10 mouse cellular contexts compared by ENCODE assay signal in the genomic region with DNA sequence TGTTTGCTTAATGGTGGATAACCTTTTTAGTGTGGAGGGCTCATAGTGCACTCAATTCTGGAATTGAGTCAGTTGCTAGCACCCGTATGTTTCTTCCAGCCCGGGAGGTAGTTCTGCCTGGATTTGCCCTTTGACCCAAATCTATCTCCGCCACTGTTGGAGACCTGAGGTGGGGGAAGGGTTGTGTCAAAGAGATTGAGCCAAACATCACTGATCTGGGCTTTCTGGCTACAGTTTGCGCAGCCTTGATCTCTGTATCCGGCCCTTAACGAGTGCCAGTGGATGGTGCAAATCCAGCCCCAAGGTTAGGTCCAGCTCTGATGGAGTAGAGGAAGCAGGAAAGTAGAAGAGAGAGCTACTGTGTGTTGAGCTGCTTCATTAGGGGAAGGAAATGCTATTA. TPM values are rescaled to one million over a fixed set of nuclear protein-coding genes. Genes with fewer than 3 reads are reported as not detected.
A peak's percentile ranks its signal among the peaks of the same experiment; 100 is the strongest.
DNase-seq lines count a peak whose midpoint lies in the region; ATAC-seq and TF ChIP-seq lines count a peak whose summit lies in the region.
"Had no signal": no experiment of that assay in that cellular context is flagged by ENCODE, and none has a peak within 500 bp of the region (broad histone marks: within the 10 kb centered on the region; RNA-seq: fewer than 3 reads in every experiment).

No protein-coding gene starts in this region.

- ATAC-seq in lung, postnatal 0 days: no peak
- ATAC-seq in stomach, embryonic 15.5 days (ENCODE audit: insufficient read depth, low FRiP score, low read depth): no peak
- no peak for ATAC-seq in forebrain, embryonic 16.5 days

- H3K9me3 ChIP-seq in lung, postnatal 0 days (ENCODE audit: low read length): no peaks in the 10 kb centered on the region
- H3K9me3 ChIP-seq in stomach, embryonic 15.5 days: no peaks in the 10 kb centered on the region
- H3K9me3 ChIP-seq in forebrain, embryonic 16.5 days (ENCODE audit: control insufficient read depth, low read length): no peaks in the 10 kb centered on the region
- H3K9me3 ChIP-seq: midbrain, embryonic 12.5 days had no signal

- H3K36me3 ChIP-seq in lung, postnatal 0 days (ENCODE audit: insufficient read depth, low read length): 0 out of 2 replicates have a peak, but pooled peaks cover 13% of the 10 kb centered on the region
- H3K36me3 ChIP-seq in stomach, embryonic 15.5 days: peaks cover 10% of the 10 kb centered on the region; the same call in 1 of the 2 replicates
- H3K36me3 ChIP-seq in forebrain, embryonic 16.5 days (ENCODE audit: control insufficient read depth, insufficient read depth): no peaks in the 10 kb centered on the region
- H3K36me3 ChIP-seq: midbrain, embryonic 12.5 days had no signal

- peak overlapping the region; percentile 43 for H3K27ac ChIP-seq in lung, postnatal 0 days (ENCODE audit: low read length)
- H3K27ac ChIP-seq in stomach, embryonic 15.5 days: peak overlapping the region; percentile 7
- no peak overlapping the region for H3K27ac ChIP-seq in forebrain, embryonic 16.5 days (ENCODE audit: low read length)
- H3K27ac ChIP-seq: midbrain, embryonic 12.5 days had no signal

- H3K27me3 ChIP-seq in lung, postnatal 0 days (replicated peaks; ENCODE audit: insufficient read depth, low read length): no peaks in the 10 kb centered on the region
- no peaks in the 10 kb centered on the region for H3K27me3 ChIP-seq in stomach, embryonic 15.5 days (replicated peaks)
- H3K27me3 ChIP-seq in forebrain, embryonic 16.5 days (replicated peaks; ENCODE audit: control insufficient read depth, insufficient read depth, low read length): peaks cover 18% of the 10 kb centered on the region

- peak overlapping the region; percentile 23 for H3K4me3 ChIP-seq in lung, postnatal 0 days (ENCODE audit: low read depth, low read length)
- no peak overlapping the region; the same call in 1 of the 2 replicates for H3K4me3 ChIP-seq in stomach, embryonic 15.5 days (replicated peaks)
- no peak overlapping the region for H3K4me3 ChIP-seq in forebrain, embryonic 16.5 days (replicated peaks; ENCODE audit: low read length)
- H3K4me3 ChIP-seq: midbrain, embryonic 12.5 days had no signal

- WGBS in lung, postnatal 0 days: 17% methylated on average over 6 of the region's 6 CpGs
- WGBS in stomach, embryonic 15.5 days: 33% methylated on average over 6 of the region's 6 CpGs
- WGBS in forebrain, embryonic 16.5 days: 70% methylated on average over 6 of the region's 6 CpGs

- peaks cover 16% of the 10 kb centered on the region; the same call in 1 of the 2 replicates for H3K4me1 ChIP-seq in lung, postnatal 0 days (ENCODE audit: insufficient read depth, low read depth, low read length)
- peaks cover 14% of the 10 kb centered on the region for H3K4me1 ChIP-seq in stomach, embryonic 15.5 days
- H3K4me1 ChIP-seq in forebrain, embryonic 16.5 days (replicated peaks; ENCODE audit: control insufficient read depth, insufficient read depth, low read length): 0 out of 2 replicates have a peak, but pooled peaks cover 8% of the 10 kb centered on the region

- TF ChIP-seq EP300 in lung, postnatal 0 days (IDR thresholded peaks at IDR 0.05): no peak

- no peak for TF ChIP-seq CTCF in lung, postnatal 0 days (IDR thresholded peaks at IDR 0.05)

- H3K4me2 ChIP-seq in lung, postnatal 0 days (replicated peaks; ENCODE audit: low read depth, low read length): peak overlapping the region; percentile 87
- H3K4me2 ChIP-seq in stomach, embryonic 15.5 days: peak overlapping the region; percentile 29
- no peak overlapping the region for H3K4me2 ChIP-seq in forebrain, embryonic 16.5 days (ENCODE audit: low read length)
- H3K4me2 ChIP-seq: midbrain, embryonic 12.5 days had no signal

- peak; percentile 25 for DNase-seq in embryo, embryonic 10 days (ENCODE audit: low spot score)
- DNase-seq in embryo, embryonic 11 days: no peak
- no peak for DNase-seq in lung, postnatal 0 days (ENCODE audit: low spot score)
- DNase-seq in lung, postnatal 14 days: no peak
- peak; percentile 74 for DNase-seq in kidney, adult 9 months
- no peak for DNase-seq in thymus, adult 18-20 months
- DNase-seq: layer of hippocampus, adult 9-11 months had no signal

- H3K9ac ChIP-seq in lung, postnatal 0 days (replicated peaks; ENCODE audit: low read depth): no peak overlapping the region
- H3K9ac ChIP-seq in stomach, embryonic 15.5 days: no peak overlapping the region
- no peak overlapping the region for H3K9ac ChIP-seq in forebrain, embryonic 16.5 days (replicated peaks; ENCODE audit: low read depth, low read length)
- H3K9ac ChIP-seq: midbrain, embryonic 12.5 days had no signal

RNA-seq across cellular contexts. Expression of gene Trim25, which starts 3.9 kb away (rescaled TPM):
- 23.5 and 24.3 TPM in 2 replicates for polyA plus RNA-seq in lung, postnatal 0 days (2015; fragmentation: Nextera tagmentation; extraction: Ambion mirVana)
- polyA plus RNA-seq in stomach, embryonic 15.5 days (2015; fragmentation: Nextera tagmentation; extraction: Ambion mirVana): 28.4 and 29.6 TPM in 2 replicates
- polyA plus RNA-seq in forebrain, embryonic 16.5 days (2015; fragmentation: Nextera tagmentation; extraction: Ambion mirVana): 3.7 and 3.8 TPM in 2 replicates

RNA-seq across cellular contexts. Expression of gene Coil, which starts 33.0 kb away (rescaled TPM):
- polyA plus RNA-seq in lung, postnatal 0 days (2015; fragmentation: Nextera tagmentation; extraction: Ambion mirVana): 5.6 and 5.8 TPM in 2 replicates
- polyA plus RNA-seq in stomach, embryonic 15.5 days (2015; fragmentation: Nextera tagmentation; extraction: Ambion mirVana): 14.4 and 15.7 TPM in 2 replicates
- polyA plus RNA-seq in forebrain, embryonic 16.5 days (2015; fragmentation: Nextera tagmentation; extraction: Ambion mirVana): 27.1 and 28.1 TPM in 2 replicates

RNA-seq across cellular contexts. Expression of gene Elobl, which starts 36.3 kb away (rescaled TPM):
- polyA plus RNA-seq in lung, postnatal 0 days (2015; fragmentation: Nextera tagmentation; extraction: Ambion mirVana): not detected in 2 replicates
- polyA plus RNA-seq in stomach, embryonic 15.5 days (2015; fragmentation: Nextera tagmentation; extraction: Ambion mirVana): not detected in 2 replicates
- not detected in 2 replicates for polyA plus RNA-seq in forebrain, embryonic 16.5 days (2015; fragmentation: Nextera tagmentation; extraction: Ambion mirVana)
- polyA plus RNA-seq: midbrain, embryonic 12.5 days had no signal

RNA-seq across cellular contexts. Expression of gene Scpep1, which starts 47.8 kb away (rescaled TPM):
- 63.0 and 68.8 TPM in 2 replicates for polyA plus RNA-seq in lung, postnatal 0 days (2015; fragmentation: Nextera tagmentation; extraction: Ambion mirVana)
- 74.5 and 85.0 TPM in 2 replicates for polyA plus RNA-seq in stomach, embryonic 15.5 days (2015; fragmentation: Nextera tagmentation; extraction: Ambion mirVana)
- 33.7 and 36.2 TPM in 2 replicates for polyA plus RNA-seq in forebrain, embryonic 16.5 days (2015; fragmentation: Nextera tagmentation; extraction: Ambion mirVana)

Comparison
In these comparisons a context has a peak if more than half of its experiments do, and no peak if none do; other contexts are left out.
1. DNase-seq: peak in embryo, embryonic 10 days (single experiment) and kidney, adult 9 months (single experiment); none in embryo, embryonic 11 days (single experiment), lung, postnatal 0 days (single experiment), lung, postnatal 14 days (single experiment) and thymus, adult 18-20 months (0 of 2).